Mouse (Mus musculus) spleen, adult 2 months (tissue): ENCODE results near the gene Dnm2.

Source experiments
- CTCF ChIP-seq: fragments of 200-500 bp; IDR thresholded peaks from 2 replicates; pipeline ENCODE4 v1.5.1; 2011; ENCODE audit warnings: mild to moderate bottlenecking, inconsistent platforms; ENCODE audit not compliant: insufficient read depth, insufficient read length, insufficient replicate concordance; ENCODE audit errors: extremely low read depth
- POLR2A ChIP-seq: fragments of 200-500 bp; IDR thresholded peaks from 2 replicates; pipeline ENCODE4 v1.6.1; 2011; ENCODE audit warnings: low read depth, low read length, inconsistent platforms

DNA sequence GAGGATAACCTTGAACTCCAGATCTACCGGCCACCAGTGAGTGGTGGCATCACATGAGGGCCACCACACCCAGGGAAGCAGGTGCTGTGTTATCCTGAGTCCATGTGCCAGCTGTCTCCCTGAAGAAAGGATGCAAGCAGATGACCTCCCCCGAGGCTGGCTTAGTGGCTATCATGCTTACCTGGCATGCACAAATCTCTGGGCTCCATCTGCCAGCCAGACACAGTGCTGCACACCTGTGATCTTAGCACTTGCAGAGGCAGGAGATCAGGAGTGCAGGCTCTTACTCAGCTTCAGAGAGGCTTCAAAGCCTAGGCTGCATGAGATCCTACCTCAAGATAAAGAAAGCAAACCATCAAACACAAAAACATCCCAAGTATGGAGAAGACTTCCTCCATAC, 25.0 kb downstream of the Dnm2 start:
- no peak for TF ChIP-seq CTCF
- TF ChIP-seq POLR2A = no peak
